Mouse (Mus musculus): Measurements from ENCODE around the gene Smyd3.

The Smyd3 gene

DNA sequence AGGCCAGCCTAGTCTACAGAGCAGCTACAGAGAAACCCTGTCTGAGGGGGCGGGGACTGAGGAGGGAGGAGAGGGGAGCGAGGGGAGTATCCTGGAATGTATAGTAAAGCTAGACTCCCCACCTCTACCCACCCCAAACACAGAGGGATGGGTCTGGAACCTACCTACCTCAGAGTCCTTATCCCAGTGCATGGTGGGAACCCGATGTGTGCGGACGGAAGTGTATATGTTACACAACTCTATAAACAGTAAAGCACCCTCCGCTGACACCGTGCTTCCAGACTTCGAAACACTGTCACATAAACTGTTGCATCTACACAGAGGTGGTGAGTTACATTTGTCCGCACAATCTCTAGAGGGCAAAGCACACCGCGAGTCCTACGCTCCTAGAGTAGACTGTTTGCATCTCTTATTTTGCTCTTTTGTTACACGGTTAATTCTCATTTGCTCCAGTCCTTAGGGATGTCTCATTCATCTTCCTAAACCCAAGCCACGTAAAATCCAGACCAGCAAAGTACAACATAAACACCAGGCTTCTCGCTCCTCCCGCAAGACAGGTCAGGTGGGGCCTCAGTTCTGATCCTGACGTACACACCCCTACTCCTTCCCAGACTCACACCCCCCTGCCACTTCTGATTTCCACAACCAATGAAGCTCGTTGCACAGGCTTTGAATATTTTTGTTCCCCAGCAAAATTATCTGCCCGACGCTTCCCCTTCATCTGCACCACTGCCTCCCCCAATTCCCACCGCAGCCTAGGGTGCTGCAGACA is 714 bp downstream of the Smyd3 start:
- peak in 1 of 2 experiments; percentile 32 for DNase-seq

DNA sequence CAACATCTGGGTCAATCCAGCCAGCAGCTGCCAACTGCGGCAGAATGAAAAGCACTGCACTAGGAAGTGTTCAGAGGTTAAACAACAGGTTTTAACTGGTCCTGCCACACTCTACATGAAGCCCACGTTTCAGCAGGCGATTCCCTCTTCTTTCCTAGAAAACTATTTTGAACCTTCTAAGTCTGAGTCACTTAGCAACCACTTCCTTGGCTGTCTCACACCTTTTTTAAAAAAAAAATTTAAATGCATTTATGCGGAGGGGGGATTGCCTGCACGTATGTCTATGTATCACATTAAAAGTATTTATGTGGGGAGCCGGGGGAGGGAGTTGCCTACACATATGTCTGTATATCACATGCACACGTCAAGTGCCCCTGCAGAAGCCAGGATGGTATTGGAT is 5.9 kb downstream of the Smyd3 start:
- no peak for DNase-seq

DNA sequence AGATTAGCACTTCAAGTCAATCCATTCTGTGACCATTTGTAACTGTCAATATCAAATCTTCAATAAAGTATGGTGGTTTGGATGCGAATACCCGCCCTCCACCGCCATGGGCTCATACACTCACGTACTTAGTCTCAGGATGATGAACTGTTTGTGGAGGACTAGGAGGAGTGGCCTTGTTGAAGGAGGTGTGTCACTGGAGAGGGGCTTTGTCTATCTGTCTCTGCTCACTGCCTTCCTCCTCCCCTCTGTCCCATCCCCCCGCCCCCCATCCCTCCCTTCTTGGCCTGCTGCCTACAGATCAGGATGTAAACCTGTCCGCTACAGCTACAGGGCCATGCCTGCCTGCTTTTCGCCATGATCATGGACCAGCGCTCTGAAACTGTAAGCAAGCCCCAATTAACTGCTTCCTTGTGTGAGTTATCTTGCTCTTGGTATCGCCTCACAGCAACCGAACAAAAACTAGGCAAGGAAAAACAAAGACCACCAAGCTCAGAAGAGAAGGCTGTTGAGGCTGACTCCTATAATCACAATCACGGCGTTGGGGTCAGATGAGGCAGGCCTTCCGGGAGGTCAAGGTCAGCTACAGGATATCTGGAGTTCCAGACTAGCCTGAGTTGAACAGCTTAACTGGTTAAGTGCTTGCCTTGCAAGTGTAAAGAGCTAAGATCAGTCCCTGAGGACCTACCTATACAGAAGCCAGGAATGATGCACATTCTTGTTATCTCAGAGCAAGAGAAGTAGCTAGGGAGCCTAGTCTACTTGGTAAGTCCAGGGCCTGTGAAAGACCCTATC is 7.1 kb downstream of the Smyd3 start:
- no peak for DNase-seq

DNA sequence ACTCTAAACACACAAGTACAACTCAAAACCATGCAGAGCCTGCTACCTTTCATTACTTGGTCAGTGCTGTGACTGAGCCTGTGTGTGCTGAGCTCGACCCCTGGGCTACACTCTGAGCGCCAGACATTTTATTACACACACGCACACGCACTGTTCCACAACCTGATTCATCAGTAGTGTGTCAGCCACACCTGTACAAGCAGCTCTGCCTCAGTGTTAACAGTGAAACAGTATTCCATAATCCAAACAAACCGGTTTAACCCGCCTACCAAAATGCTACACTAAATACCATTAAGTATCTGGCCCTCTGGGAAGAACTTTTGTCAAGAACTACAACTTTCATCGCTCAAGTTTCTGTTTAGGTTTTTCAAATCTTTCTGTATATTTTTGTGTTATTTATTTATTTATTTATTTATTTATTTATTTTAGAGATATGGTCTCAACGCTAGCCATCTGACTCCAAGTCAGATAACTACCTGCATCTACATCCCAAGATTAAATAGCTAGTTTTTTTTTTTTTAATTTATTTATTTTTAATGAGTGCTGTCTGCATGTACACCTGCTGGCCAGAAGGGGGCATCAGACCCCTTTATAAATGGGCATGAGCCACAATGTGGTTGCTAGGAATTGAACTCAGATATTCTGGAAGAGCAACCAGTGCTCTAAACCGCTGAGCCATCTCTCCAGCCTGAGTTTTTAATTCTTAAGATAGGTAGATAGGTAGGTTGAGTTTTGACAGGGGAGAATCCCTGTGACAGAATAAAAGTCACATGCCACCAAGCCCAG is 11.1 kb downstream of the Smyd3 start:
- peak; percentile 63 to 65 for DNase-seq

DNA sequence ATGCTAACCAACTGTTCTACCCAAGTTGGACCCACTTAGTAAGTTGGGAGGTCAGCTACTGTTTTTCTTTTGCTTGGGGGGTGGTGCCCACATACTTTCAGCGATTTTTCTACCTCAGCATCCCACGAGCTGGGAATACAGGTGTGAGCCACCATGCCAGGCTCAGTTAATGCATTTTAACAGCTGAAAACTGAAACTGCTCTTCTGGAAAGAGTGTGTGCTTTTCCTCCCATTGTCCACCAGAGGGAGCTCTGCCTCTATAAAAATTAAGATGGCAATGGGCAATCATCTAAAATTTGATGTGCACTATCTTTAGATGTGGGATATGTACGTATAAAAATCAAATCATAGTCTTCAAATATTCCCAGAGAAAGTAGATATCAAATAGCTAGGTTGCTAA is 15.3 kb downstream of the Smyd3 start:
- DNase-seq, result peak; percentile 27 to 49

DNA sequence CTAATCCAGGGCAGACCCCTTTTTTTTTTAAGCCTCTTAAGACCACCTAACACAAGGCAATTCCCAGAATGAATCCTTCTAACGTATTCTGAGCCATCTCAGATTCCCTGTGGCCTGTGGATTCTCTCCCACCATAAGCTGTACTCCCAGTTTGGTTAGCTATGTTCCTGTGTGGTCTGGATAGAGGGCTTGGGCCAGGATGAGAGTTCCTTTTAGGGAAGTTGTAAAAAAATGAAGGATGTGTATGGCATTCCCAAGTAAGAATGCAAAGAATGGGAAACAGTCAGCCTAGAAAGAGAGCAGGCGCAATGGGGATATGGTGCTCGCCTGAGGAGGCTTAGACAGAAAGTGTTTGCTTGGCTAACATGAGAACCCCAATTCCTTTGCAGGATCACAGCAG is 18.6 kb downstream of the Smyd3 start:
- DNase-seq, result no peak

DNA sequence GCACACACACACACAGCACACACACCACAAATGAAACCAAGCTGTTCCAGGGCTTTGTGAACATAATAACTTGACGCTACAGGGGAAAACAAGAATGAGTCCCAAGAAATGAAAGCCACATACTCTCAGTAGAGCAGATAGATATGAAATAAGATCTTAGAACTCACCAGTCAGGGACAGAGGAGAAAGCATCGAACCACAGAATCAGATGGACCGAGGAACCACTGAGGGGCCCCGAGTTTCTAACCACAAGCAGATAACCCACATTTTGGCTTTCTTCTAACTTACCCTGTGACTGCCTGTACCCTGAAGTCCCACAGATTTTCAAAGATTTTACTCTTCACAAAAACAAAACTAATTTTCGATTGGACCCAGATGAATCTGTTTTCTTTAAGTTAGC is 24.9 kb downstream of the Smyd3 start:
- no peak for DNase-seq

DNA sequence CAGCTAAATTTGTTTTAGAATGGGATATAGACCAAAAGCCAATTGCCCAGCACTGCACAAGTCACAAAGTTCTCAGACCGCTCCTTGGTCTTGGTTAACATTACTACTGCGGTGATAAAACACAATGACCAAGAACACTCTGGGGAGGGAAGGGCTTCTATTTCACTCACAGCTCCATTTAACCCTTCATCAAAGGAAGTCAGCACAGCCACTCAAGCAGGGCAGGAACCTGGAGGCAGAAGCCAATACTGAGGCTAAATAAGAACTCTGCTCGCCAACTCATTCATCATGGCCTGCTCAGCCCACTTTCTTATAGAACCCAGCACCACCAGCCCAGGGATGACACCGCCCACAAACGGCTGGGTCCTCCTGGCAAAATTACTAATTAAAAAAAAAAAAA is 29.3 kb downstream of the Smyd3 start:
- no peak for DNase-seq

DNA sequence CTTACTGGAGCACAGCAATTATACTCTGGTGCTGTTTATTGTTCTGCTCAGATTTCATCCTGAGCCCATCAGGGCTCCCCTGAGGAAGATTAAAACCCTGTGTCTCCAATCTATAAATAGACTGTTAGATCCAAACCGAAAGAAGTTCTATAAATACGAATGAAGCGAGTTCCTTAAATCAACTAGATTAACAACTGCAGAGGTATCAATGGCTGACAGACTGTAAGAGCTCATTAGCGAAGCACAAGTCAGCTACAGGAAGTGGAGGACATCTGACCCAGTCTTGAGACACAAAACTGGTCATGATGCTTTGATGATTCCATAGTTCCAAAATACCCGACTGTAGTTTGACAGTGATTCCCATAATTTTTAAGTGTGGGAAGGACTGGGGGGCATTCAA is 29.9 kb downstream of the Smyd3 start:
- no peak for DNase-seq

DNA sequence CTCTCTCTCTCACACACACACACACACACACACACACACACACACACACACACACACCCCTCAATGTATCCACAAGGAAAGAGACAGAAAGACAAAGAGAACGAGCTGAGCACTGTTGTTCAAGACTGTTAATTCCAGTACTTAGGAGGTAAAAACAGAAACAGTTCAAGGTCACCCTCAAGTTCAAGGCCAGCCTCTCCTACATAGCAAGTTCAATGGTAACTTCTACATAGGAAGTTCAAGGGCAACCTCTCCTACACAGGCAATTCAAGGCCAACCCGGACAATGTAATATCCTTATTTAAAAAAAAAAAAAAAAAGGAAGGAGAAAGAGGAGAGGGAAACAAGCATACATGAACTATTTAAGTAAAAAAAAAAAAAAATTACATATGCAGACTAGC is 30.6 kb downstream of the Smyd3 start:
- DNase-seq, result no peak

DNA sequence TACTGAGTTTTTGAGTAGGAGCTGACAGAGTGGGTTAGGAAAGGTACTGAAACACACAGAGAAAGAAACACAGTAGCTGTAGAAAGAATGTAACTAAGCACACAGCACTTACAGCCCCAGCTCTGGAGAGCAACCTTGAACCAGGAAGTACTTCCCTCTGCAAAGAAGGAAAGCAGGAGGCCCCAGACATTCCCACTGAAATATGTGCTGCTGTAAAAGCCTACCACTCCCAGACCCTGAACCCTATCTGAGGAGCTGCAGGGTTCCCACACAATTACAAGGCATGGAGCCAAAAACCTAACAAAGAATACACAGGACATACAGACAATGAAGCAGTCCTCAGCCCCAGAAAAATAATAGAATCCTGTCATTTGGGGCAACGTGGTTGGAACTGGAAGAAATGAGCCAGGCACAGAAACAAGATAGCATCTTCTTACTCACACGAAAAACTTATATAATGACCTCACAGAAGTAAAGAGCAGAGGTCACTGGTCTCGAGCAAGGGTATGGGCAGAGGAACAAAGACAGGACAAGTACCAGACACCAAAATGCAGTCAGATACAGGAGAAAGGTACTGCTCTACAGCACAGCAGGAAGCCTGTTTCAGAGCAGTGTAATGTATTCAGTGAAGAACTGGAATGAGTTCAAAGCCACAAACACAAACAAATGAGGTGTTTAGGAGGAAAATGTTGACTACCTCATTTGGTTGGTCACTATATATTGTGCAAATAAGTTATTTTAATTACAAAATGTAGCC is 31.9 kb downstream of the Smyd3 start:
- DNase-seq, result no peak

DNA sequence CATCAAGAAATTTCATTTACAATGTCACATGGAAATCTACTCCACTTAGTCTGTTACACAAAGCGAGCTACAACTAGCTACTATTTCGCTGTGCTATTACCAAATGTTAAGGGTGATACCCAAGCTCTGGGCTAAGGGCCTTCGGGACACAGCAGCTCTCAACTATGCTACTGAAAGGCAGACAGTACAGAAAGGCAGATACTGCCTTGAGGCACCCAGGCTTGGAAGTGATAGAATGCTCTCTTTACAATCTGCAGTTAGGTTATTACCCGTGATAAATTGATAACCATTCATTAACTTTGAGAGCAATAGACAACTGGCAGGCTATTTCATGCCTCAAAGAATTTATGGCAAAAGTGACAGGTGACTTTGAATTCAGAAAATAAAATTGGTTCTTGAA is 37.0 kb downstream of the Smyd3 start:
- no peak for DNase-seq

DNA sequence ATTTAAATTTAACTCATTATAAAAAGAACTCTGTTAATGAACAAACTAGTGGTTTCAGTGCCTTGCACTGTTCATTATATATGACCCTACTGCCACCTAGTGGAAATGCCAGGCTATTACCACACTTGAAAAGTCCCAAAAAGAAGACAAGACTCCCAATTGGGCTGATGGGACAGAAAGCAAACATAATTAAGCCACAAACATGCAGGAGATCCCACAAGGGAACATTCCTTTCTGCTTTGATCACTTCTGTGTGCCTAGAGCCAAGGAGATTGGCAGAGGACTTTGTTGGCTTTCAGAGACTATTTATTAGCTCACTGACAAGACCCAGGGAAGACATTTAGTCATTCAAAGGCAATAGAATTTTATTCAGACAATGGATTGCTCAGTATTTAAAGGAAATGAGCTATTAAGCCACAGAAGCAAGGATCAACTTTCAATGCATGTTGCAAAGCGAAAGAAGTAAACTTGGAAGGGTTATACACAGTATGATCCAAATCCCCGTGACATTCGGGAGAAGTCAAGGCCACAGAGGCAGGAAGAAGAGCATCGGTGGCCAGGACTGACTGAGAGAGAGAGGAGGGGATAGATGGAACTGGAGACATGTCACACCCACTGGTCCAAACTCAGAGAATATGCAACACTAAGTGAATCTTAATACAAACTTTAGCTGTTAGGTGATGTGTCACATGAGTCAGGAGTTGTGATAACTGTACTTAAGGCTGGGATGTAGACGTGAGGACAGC is 40.5 kb downstream of the Smyd3 start:
- DNase-seq, result peak; percentile 74 to 76

DNA sequence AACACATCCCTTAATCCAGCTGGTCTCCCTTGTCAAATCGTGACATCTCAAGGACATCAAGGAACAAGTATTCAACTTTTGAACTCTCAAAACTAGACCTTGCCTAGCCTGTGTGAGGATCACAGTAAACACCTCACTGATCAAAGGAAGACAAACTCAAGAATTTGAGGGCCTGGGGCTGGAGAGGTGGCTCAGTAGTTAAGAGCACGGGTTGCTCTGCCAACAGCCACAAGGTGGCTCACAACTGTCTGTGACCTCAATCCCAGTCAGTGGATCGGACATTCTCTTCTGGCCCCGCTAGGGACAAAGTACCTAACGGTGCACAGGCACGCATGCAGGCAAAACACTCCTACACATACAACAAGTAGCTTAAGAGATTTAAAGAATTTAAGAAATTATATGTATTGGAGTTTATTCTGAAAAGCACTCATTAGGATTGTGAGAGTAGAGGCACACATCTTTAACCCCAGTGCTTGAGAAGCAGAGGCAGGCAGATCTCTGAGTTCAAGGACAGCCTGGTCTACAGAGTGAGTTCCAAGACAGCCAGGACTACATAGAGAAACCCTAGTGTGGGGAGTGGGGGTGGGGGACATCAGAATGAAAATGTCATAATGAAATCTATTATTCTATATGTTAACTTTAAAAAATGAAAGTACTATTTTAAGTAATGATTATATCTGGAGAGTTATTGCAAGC is 41.2 kb downstream of the Smyd3 start:
- peak; percentile 18 to 28 for DNase-seq

DNA sequence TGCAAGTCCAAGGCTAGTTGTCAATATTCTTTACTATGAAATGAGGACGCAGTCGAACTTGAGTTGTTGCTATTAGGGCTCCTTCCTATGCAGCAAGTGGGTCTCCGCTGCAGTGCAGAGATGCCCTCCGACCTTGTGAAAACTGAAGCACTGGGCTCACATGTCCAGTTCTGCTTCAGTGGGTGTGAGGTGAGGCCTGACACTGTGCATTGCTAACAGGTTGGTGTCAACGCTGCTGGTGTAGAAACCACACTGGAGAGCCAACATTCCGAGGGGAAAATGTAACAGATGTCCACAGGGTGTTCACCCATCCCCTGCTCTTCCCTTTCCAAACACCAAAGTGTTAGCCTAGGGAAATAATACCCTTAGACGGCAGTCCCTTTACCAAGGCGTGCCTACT is 43.1 kb downstream of the Smyd3 start:
- DNase-seq, result no peak

DNA sequence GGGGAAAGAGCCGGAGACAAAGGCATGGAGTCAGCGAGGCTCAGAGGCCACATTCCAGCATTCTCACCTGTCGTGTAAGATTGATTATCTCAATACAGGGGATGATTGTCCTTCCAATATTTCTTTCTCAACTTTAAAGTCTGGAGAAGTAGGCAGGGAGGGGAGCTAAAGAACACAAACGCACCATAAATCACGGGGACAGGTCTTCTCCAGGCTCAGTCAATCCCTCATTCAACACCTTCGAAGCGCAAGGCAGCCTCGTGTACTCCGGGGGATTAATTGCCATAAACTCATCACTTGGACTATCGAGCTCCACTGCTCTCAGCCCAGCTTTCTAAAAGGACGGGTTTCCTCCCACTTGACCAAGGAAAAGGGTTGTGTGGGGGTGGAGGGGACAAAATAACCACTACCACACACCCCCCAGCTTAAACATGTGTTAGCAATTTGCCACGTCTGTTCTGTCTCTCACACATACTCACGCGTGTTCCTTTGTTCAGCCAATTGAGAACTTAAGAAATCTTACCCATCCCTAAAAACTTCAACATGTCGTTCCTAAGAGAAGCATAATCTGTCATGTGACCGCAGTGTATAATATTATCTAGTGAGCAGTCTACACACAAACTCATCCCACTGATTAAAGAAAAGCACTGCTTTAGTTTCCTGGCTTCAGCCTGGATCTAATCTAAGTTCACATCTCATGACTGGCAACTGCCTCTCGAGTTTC is 43.8 kb downstream of the Smyd3 start:
- DNase-seq, result no peak

DNA sequence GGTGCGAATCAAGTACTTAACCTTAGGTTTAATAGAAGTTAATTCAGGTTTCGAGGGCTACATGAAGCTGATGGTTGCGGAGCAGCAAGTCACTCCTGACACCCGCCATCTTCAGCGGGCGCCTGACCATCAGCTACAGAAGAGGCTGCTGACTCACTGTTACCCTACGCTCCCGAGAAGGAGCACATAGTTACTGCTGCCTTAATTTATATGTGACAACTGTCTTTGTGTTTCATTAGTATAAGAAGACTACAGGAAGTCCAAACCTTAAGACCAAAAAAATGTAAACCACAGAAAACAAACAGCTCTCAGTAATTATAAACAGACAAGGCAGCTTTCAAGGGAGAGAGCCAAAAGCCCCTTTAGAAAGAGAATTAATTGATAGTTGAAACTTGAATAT is 49.9 kb downstream of the Smyd3 start:
- no peak for DNase-seq

DNA sequence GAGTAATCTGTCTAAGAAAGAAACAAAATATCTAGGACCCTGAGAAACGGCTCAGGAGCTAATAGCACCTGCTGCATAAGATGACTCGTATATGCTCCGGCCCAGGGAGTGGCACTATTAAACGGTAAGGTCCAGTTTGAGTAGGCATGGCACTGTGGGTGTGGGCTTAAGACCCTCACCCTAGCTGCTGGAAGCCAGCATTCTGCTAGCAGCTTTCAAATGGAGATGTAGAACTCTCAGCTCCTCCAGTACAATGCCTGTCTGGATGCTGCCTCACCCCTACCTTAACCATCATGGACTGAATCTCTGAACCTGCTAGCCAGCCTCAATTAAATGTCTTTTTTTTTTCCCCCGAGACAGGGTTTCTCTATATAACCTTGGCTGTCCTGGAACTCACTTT is 55.5 kb downstream of the Smyd3 start:
- DNase-seq, result no peak

DNA sequence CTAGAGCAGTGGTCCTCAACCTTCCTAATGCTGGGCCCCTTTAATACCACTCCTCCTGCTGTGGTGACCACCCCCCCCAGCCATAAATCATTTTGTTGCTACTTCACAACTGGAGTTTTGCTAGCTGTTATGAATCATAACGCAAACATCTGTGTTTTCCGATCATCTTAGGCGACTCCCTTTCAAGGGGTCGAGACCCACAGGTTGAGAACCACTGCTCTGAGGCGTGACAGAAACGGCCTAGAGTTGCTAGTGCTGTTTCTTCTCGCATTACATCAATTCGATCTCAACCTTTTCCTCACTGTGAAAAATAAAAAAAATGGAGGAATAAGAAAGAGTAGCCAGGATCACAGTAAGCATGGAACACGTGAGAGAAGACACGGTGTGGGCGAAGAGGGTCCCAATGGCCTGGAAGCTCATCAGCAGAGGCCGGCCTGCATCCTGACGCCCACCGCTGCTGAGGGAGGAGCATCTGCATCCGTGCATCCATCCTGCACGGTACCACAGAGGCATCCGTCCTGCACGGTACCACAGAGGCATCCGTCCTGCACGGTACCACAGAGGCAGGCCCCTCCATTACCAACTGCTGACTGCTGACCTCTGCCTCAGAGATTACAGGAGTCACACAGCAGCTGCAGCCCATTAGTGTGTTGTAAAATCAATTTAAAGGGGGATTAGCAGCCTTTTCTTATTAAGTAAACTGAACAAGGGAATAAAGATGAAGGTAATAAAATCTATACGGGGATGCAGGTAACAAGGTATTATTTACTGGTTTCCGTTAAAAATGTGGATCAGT is 56.6 kb downstream of the Smyd3 start:
- no peak for DNase-seq

DNA sequence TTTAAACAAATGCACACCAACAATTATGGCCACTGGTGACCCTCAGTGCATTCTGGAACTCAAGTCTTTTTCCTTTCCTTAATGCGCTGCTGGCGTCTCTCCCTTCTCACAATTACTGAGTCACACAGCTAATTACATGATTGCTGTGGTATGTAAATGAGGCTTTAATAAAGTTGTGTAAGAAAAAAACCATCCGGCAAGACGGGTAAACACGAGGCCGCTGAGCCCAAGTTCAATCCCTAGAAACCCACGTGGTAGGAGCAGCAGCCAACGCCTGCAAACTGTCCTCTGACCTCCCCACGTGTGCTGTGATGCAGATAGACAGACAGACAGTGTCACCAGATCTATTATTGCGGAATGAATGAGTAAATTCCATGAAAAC is 58.9 kb downstream of the Smyd3 start:
- no peak for DNase-seq

Measured in cerebellum, postnatal 14 days (tissue).